Mouse (Mus musculus) olfactory bulb, adult 2 months (tissue): ENCODE measurements around the gene Nid1. TPM values are rescaled to one million over a fixed set of nuclear protein-coding genes. Genes with fewer than 3 reads are reported as not detected.
"Not testable (repeated sequence)": the region's sequence is repeated elsewhere in the genome, so short reads cannot be mapped to it uniquely, and the experiment has no call there.

Experiments used
- H3K27ac ChIP-seq: fragments of 200-500 bp; 2 replicates; pipeline ENCODE4 v1.5.1; 2012; ENCODE audit warnings: low read depth, low read length; ENCODE audit not compliant: insufficient read depth
- H3K4me1 ChIP-seq: fragments of 200-500 bp; 2 replicates; pipeline ENCODE4 v1.6.1; 2012; ENCODE audit warnings: low read length; ENCODE audit not compliant: control insufficient read depth, insufficient read depth
- H3K4me3 ChIP-seq: fragments of 200-500 bp; 2 replicates; pipeline ENCODE4 v1.5.1; 2012; ENCODE audit warnings: mild to moderate bottlenecking, low read depth, low read length, moderate library complexity; ENCODE audit not compliant: insufficient read depth
- CTCF ChIP-seq: fragments of 200-500 bp; IDR thresholded peaks from 2 replicates; pipeline ENCODE4 v1.5.1; 2012; ENCODE audit warnings: low read depth, mild to moderate bottlenecking, low read length, moderate library complexity; ENCODE audit not compliant: insufficient read depth
- POLR2A ChIP-seq: fragments of 200-500 bp; IDR thresholded peaks from 2 replicates; pipeline ENCODE4 v1.6.1; 2012; ENCODE audit warnings: mild to moderate bottlenecking, low read depth, low read length, moderate library complexity; ENCODE audit not compliant: insufficient read depth
- WGBS: fragments of 180-500 bp; shearing (Covaris S2); methylation state at CpG from one replicate; pipeline ENCODE4 v1.1.7; 2018; 5-methylcytosine and 5-hydroxymethylcytosine counted together
- polyA plus RNA-seq: library from polyadenylated mRNA; stranded (reverse); fragments of >200 nt; gene quantifications from 2 replicates; pipeline ENCODE4 v1.2.4, GENCODE M21; 2012; ENCODE audit warnings: low replicate concordance; ENCODE audit not compliant: missing spikeins, insufficient read depth, insufficient read length

Gene Nid1
- polyA plus RNA-seq, 1 experiment = not detected

DNA sequence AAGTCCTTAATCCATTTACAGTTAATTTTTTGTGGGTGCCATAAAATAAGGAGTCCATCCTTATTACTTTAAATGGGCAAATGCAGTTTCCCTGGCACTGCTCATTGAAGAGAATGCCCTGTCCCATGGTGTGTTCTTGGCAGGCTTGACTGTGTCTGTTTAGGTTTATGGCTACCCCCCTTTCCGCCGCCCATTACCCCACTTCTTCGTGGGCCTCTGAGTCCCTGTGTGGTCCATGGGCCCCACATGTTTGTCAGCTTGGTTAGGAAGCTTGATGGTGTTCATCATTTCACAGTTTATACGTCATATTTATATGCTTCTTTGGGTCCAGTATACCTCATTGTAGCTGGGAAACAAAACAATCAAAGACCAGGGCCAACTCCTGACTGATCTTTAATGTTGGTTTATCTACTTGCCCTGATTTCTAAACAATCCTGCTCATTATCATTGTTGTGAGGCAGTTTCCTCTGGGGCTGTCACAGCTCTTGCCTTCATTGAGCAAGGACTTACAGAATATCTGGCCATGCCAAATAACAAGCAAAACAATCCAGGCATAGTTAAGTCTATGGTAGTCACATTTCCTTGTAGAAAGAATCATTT, 20.9 kb downstream of the Nid1 start:
- TF ChIP-seq CTCF (no peak), POLR2A (no peak)
- H3K4me3 ChIP-seq = no peak overlapping the region
- 74% methylated on average over 4 of the region's 4 CpGs for WGBS

DNA sequence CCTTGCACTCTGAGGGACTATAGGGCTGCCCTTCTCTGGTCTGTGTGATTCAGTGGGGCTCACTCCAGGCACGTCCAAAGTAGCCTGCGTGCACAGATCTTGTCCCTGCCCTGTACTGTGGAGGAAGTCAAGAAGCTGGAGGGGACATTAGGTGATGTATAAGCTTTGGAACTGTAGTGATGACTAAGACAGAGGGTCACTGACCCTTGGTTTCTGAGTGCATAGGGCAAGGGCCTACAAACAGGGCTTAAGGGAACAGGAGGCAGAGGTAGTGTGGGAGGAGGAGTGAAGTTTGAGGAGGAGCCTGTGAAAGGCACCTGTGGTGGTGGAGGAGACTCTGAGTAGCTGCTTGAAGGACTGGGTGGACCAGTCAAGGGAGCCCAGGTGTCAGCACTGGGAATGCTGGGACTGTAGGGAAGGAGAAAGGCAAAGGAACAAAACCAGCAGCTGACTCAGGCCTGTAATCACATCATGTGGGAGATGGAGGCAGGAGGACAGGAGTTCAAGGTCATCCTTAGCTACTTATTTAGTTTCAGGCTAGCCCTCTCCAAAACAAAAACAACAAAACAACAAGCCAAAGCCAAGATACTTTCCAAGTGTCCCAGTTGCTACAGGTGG, 23.3 kb downstream of the Nid1 start:
- 91% methylated on average over 2 of the region's 2 CpGs for WGBS
- Histone ChIP-seq H3K4me1 (peaks cover 6% of the 10 kb centered on the region; the same call in 1 of the 2 replicates), H3K27ac (no peak overlapping the region), H3K4me3 (no peak overlapping the region)
- no peak for TF ChIP-seq CTCF

More for the DNA sequence above, 20.9 kb downstream of the Nid1 start:
- Histone ChIP-seq H3K27ac (no peak overlapping the region), H3K4me1 (peaks cover 6% of the 10 kb centered on the region; the same call in 1 of the 2 replicates)

DNA sequence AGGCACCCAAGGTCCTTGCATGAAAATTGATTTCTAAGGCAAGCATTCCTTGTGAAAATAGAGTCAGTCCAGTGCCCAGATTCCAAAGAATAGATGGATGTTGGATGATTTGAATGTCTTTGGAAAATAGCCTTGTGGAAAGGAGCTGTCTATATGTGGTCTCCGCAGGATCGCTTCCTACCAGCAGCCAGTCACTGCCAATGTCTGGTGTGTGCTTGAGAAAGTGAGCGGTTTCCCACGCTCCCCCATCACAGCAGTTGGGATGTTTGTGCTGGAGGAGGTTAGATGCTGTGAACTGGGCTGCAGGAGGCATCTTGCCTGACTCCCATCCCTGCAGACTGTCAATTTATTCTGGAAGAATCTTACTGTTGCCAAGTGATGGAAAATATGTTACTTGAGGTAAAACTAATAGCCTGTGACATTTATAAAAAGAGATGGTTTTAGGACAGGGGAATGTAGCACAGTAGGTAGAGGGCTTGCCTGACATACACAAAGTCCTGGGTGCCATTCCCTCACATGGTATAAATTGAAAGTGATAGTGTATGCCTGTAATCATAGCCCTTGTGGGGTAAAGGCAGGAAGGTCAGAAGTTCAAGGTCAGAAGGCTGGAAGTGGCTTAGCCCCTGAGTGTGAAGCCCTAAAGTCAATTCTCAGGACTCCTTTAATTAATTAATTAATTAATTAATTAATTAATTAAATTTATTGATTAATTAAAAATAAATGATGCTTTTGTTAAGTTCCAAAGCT, 24.3 kb downstream of the Nid1 start:
- no peak for TF ChIP-seq CTCF
- no peak for TF ChIP-seq POLR2A
- 71% methylated on average over 4 of the region's 4 CpGs for WGBS

DNA sequence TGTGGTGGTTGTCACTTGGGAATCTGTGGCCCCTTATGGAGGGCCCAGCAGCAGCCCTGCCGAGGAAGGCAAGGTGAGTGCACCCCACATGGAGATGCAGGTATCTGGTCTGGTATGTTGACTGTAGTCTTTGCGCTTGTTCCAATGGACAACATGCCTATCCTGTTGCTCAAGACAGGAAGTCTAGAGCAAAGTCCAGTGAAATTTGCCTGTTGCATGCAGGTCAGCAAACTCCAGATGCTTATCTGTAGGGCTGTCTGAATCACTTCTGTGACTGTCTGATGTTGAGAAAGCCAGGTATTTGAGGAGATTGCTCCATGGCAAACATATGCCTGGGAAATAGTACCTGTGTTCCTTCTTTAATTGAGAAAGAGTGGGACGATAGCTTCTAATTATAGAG, 26.6 kb downstream of the Nid1 start:
- H3K4me1 ChIP-seq = peaks cover 6% of the 10 kb centered on the region; the same call in 1 of the 2 replicates
- H3K4me3 ChIP-seq = no peak overlapping the region
- H3K27ac ChIP-seq = no peak overlapping the region
- TF ChIP-seq POLR2A (no peak), CTCF (no peak)
- WGBS = 91% methylated on average over 3 of the region's 3 CpGs

More for the DNA sequence above, 24.3 kb downstream of the Nid1 start:
- Histone ChIP-seq H3K4me3 (no peak overlapping the region), H3K4me1 (peaks cover 6% of the 10 kb centered on the region; the same call in 1 of the 2 replicates), H3K27ac (no peak overlapping the region)

DNA sequence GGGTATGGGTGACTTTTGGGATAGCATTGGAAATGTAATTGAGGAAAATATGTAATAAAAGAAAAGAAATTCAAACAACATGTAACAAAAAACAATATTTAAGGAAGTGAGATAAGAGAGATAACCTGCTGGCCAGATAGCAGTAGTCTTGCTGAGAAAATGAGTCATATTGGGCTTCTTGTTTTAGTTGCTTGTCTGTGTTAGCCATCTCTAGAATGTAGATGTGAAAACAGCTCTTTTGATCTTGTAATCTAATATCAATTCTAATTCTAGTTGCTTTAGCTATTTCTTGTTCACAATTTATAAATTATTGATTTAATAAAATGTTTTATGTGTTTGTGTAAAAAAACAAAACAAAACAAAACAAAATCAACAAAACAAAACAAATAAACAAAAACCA, 29.9 kb downstream of the Nid1 start:
- H3K4me3 ChIP-seq, H3K27ac ChIP-seq, H3K4me1 ChIP-seq: not testable (repeated sequence)

DNA sequence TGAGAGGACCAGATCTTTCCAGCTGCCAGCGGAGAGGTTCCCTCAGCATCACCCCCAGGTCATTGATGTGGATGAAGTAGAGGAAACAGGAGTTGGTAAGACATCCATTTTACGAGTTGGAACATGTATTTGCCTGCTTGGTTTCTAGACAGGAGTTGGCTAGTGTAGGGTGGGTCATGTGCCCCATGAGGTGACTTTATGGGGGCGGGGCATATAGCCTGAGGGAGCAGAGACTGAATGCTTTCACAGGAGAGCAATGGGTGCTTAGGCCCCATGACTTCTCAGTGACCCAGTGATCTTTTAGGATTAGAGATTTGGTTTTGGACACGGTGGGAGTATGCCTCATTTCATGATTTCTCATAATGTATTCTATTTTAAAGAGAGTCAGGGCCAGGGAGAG, 31.2 kb downstream of the Nid1 start:
- Histone ChIP-seq H3K27ac (no peak overlapping the region), H3K4me3 (no peak overlapping the region), H3K4me1 (no peaks in the 10 kb centered on the region)
- TF ChIP-seq POLR2A (no peak), CTCF (no peak)
- 84% methylated on average over 4 of the region's 4 CpGs for WGBS

DNA sequence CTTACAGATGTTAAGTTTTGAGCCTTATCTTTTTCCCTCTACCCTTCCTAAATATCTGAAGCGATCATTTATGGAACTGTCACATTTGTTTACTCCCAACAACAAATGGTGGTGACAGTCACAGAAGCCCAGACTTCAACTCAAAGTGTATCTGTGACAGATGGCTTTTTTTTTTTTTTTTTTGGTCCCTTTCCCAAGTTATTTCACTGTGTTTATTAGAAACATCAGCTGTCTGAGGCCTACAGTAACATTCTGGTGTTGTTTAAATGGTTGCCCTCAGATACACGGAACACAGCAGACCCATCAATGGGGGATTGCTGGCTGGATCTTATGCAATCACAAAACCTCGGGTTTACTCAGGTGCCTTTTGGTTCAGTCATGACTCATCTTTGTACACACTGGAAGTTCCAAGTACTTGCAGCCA, 34.0 kb downstream of the Nid1 start:
- 86% methylated on average over 3 of the region's 3 CpGs for WGBS
- H3K4me3 ChIP-seq = no peak overlapping the region
- H3K27ac ChIP-seq = no peak overlapping the region
- H3K4me1 ChIP-seq = no peaks in the 10 kb centered on the region
- TF ChIP-seq CTCF (no peak), POLR2A (no peak)

DNA sequence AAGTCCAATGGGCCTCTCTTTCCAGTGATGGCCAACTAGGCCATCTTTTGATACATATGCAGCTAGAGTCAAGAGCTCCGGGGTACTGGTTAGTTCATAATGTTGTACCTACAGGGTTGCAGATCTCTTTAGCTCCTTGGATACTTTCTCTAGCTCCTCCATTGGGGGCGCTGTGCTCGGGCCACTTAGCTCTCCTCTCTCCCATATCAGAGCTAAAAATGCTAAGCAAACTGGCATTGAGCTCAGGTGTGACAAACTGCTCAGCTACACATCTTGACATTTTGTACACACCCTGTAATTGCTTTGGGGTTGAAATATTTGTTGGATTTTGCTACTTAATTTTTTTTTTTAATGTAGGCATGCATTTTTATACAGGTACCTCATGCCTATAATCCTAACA, 37.1 kb downstream of the Nid1 start:
- H3K4me3 ChIP-seq, H3K4me1 ChIP-seq, H3K27ac ChIP-seq: not testable (repeated sequence)
- WGBS = 78% methylated on average over 3 of the region's 3 CpGs

DNA sequence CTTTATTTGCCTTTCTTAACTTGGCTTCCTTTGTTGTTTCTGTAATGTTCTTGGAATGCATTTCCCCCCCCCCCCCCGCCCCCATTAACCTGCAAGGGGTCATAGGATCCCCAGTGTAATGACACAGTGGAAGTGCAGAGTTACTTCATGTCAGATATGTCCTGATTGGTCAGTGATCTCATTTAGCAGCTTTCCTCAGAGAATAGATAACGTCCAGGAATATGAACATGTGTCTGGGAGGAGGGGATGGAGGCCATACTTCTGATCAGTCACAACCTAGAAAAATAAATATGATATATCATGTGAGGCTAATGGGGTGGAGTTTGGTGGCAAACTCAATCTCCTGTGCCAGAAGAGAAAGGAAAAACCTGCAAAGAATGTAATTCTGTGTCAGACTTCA, 37.6 kb downstream of the Nid1 start:
- Histone ChIP-seq H3K27ac (no peak overlapping the region), H3K4me1 (no peaks in the 10 kb centered on the region), H3K4me3 (no peak overlapping the region)
- 66% methylated on average over 2 of the region's 2 CpGs for WGBS
- TF ChIP-seq POLR2A (no peak), CTCF (no peak)
